Mouse (Mus musculus): ENCODE measurements around the gene Gm21411. TPM values are rescaled to one million over a fixed set of nuclear protein-coding genes. Genes with fewer than 3 reads are reported as not detected.
"Not testable (repeated sequence)": the region's sequence is repeated elsewhere in the genome, so short reads cannot be mapped to it uniquely, and the experiment has no call there.

The Gm21411 gene
- polyA plus RNA-seq (2015; fragmentation: Nextera tagmentation; extraction: Ambion mirVana): not detected in 2 replicates

DNA sequence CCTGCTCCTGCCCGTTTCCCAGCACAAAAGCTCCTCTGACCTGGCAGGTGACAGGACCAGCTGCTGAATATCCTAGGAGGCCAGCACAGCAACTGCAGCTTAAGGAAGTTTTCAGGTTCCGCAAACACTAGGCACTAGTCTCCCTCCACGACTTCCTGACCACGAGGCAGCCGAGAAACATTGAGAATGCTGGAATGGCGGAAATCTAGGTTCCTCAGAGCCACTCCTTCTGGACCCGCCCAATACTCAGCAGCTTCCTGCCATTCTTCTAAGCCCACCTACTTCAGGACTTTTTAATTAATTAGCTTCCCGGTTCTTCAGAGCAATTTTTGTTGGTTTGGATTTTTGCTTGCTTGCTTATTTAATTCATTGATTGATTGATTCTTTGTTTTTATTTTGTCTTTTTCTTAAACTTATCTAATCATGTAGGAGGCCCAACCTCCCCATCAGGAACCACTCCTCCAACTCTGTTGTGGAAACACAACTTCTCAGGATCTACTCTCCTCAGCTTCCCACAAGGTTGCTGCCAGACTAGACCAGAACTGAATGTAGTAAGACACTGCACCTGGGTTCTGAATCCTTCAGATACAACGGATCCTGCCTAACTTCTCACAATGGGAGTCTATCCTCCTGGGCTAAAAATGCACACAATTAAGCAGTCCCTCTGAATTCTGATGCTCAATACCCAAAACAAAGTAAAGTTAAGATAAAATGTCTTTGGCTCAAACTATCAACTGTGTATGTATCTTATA, at the start of gene Gm21411:
TSS of gene Gm21411 (minus strand) at position 205 of the 752 bp plus-strand sequence.
- WGBS: 65% methylated on average over 9 of the region's 9 CpGs
- not testable (repeated sequence) for H3K4me1 ChIP-seq (replicated peaks; ENCODE audit: control insufficient read depth, insufficient read depth, low read length); H3K9me3 ChIP-seq (ENCODE audit: control insufficient read depth, low read length); ATAC-seq (ENCODE audit: low read depth); H3K27ac ChIP-seq (ENCODE audit: low read length); H3K27me3 ChIP-seq (ENCODE audit: control insufficient read depth, insufficient read depth, low read depth, low read length); H3K36me3 ChIP-seq (ENCODE audit: control insufficient read depth, insufficient read depth, low read length); H3K4me3 ChIP-seq (ENCODE audit: low read length); H3K9ac ChIP-seq (ENCODE audit: low read length); H3K4me2 ChIP-seq (ENCODE audit: low read depth, low read length)

DNA sequence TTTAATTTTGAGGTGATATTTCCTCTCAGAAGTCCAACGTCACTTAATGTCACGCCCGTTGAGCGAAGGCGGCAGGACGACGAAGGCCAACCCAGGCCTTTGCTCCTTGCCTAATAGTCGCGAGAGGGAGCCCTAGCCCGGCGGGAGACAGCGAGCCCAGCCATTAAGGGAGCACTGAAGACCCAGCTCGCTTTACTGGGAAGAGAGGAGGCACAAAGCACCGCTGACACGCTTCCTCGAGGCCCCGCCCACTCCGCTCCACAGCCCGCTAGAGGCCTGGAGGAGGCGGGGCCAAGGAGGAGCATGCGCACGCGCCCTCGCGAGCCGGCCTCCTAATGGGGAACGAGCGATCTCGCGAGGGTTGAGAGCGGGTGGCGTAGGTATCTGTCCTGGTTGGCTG, 32.3 kb upstream of the Gm21411 start:
- H3K9me3 ChIP-seq (ENCODE audit: control insufficient read depth, low read length); ATAC-seq (ENCODE audit: low read depth); H3K27ac ChIP-seq (ENCODE audit: low read length); H3K27me3 ChIP-seq (ENCODE audit: control insufficient read depth, insufficient read depth, low read depth, low read length); H3K4me1 ChIP-seq (replicated peaks; ENCODE audit: control insufficient read depth, insufficient read depth, low read length); H3K9ac ChIP-seq (ENCODE audit: low read length); H3K4me2 ChIP-seq (ENCODE audit: low read depth, low read length); H3K36me3 ChIP-seq (ENCODE audit: control insufficient read depth, insufficient read depth, low read length); H3K4me3 ChIP-seq (ENCODE audit: low read length): not testable (repeated sequence)
- 53% methylated on average over 32 of the region's 32 CpGs for WGBS

DNA sequence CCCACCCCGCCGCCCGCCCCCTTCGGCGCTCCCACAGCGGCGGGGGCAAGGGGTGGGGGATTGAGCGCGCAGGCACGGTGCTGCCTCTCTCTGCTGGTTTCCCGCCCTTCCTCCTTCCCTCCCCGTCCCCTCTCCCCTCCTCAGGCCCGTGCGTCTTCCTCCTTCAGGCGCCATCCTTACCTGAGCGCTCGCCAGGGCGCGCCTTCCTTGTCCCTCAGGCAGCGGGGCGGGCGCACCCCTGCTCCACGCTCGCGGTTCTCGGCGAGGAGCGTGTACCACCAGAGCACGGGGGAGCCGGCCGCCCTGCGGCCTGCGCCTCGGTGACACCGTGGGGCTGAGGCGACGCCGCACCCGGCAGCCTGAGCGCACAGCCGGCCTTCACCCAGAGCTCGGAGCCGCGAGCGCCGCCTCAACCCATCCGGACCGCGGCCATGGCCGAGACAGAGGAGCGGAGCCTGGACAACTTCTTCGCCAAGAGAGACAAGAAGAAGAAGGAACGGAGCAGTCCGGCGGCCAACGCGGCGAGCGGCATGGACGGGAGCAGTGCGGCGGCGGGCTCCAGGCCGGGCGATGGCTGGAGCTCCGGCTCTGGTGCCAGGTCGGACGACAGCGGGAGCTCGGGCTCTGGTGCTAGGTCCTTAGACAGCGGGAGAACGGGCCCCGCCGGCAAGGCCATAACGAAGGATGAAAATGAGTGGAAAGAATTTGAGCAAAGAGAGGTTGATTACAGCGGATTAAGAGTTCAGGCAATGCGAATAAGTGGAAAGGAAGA, 23.1 kb upstream of the Gm21411 start:
- ATAC-seq (ENCODE audit: low read depth): no peak
- Histone ChIP-seq H3K36me3 (ENCODE audit: control insufficient read depth, insufficient read depth, low read length) (no peaks in the 10 kb centered on the region), H3K4me2 (ENCODE audit: low read depth, low read length) (no peak overlapping the region), H3K27ac (ENCODE audit: low read length) (no peak overlapping the region), H3K4me1 (replicated peaks; ENCODE audit: control insufficient read depth, insufficient read depth, low read length) (no peaks in the 10 kb centered on the region), H3K9ac (ENCODE audit: low read length) (no peak overlapping the region), H3K27me3 (ENCODE audit: control insufficient read depth, insufficient read depth, low read depth, low read length) (no peaks in the 10 kb centered on the region), H3K4me3 (ENCODE audit: low read length) (no peak overlapping the region), H3K9me3 (ENCODE audit: control insufficient read depth, low read length) (peaks cover 18% of the 10 kb centered on the region)
- 9% methylated on average over 68 of the region's 77 CpGs for WGBS

DNA sequence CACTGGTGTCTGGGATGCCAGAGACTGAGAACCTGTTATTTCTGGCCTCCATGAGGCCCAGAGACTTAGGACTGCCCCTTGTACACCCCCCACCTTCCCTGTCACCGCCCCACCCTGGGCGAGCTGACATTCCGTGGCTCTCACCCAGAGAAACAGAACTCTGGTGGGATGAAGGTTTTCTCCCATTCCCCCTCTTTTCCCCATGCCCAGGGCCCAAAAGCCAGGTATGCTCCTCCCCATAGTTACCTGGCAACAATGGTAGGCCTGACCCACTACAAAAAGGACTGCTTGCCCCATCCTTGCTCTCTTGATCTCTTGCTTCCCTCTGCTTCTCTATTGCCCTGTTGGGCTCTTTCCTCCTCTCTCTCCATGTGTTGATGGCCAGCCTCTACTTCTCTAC, 5.8 kb upstream of the Gm21411 start:
- 76% methylated on average over 3 of the region's 3 CpGs for WGBS
- no peaks in the 10 kb centered on the region for H3K27me3 ChIP-seq (ENCODE audit: control insufficient read depth, insufficient read depth, low read depth, low read length)
- H3K36me3 ChIP-seq (ENCODE audit: control insufficient read depth, insufficient read depth, low read length): no peaks in the 10 kb centered on the region
- no peak overlapping the region for H3K4me2 ChIP-seq (ENCODE audit: low read depth, low read length)
- no peaks in the 10 kb centered on the region for H3K4me1 ChIP-seq (replicated peaks; ENCODE audit: control insufficient read depth, insufficient read depth, low read length)
- peaks cover 8% of the 10 kb centered on the region for H3K9me3 ChIP-seq (ENCODE audit: control insufficient read depth, low read length)
- no peak overlapping the region for H3K9ac ChIP-seq (ENCODE audit: low read length)
- H3K27ac ChIP-seq (ENCODE audit: low read length): no peak overlapping the region
- H3K4me3 ChIP-seq (ENCODE audit: low read length): no peak overlapping the region
- no peak for ATAC-seq (ENCODE audit: low read depth)

DNA sequence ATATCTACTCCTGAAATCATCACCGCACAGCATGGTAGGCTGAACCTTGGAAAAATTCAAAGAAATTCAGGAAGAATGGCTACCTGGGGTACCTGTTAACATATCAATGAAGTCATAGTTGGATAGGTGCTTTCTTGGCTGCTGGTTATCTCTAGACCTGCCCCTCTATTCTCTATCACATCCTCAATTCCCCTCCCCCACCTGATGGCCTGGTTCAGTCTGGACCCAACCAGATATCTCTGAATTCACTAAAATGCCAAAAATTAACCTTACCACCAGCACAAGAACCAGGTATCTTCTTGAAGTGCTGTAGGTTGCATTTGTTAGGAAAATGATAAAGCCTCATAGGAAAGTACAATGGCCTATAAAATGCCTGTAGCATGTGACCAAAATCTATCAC, 1.3 kb downstream of the Gm21411 start:
- 93% methylated on average over 1 of the region's 1 CpGs for WGBS
- not testable (repeated sequence) for H3K36me3 ChIP-seq (ENCODE audit: control insufficient read depth, insufficient read depth, low read length); H3K9ac ChIP-seq (ENCODE audit: low read length); ATAC-seq (ENCODE audit: low read depth); H3K27me3 ChIP-seq (ENCODE audit: control insufficient read depth, insufficient read depth, low read depth, low read length); H3K4me1 ChIP-seq (replicated peaks; ENCODE audit: control insufficient read depth, insufficient read depth, low read length); H3K4me3 ChIP-seq (ENCODE audit: low read length); H3K4me2 ChIP-seq (ENCODE audit: low read depth, low read length); H3K9me3 ChIP-seq (ENCODE audit: control insufficient read depth, low read length); H3K27ac ChIP-seq (ENCODE audit: low read length)

DNA sequence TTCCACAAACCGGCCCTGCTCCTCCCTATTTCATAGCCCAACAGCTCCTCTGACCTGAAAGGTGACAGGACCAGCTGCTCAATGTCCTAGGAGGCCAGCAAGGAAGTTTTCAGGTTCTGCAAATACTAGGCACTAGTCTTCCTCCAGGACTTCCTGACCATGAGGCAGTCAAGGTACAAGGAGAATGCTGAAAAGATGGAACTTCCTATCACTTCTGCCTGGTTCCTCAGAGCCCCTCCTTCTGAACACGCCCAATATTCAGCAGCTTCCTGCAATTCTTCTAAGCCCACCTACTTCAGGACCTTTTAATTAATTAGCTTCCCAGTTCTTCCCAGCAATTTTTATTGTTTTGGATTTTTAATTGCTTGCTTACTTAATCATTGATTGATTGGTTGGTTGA, 4.6 kb downstream of the Gm21411 start:
- H3K27me3 ChIP-seq (ENCODE audit: control insufficient read depth, insufficient read depth, low read depth, low read length); ATAC-seq (ENCODE audit: low read depth); H3K4me1 ChIP-seq (replicated peaks; ENCODE audit: control insufficient read depth, insufficient read depth, low read length); H3K36me3 ChIP-seq (ENCODE audit: control insufficient read depth, insufficient read depth, low read length); H3K9me3 ChIP-seq (ENCODE audit: control insufficient read depth, low read length); H3K27ac ChIP-seq (ENCODE audit: low read length); H3K9ac ChIP-seq (ENCODE audit: low read length); H3K4me3 ChIP-seq (ENCODE audit: low read length); H3K4me2 ChIP-seq (ENCODE audit: low read depth, low read length): not testable (repeated sequence)
- WGBS: 69% methylated on average over 2 of the region's 2 CpGs

DNA sequence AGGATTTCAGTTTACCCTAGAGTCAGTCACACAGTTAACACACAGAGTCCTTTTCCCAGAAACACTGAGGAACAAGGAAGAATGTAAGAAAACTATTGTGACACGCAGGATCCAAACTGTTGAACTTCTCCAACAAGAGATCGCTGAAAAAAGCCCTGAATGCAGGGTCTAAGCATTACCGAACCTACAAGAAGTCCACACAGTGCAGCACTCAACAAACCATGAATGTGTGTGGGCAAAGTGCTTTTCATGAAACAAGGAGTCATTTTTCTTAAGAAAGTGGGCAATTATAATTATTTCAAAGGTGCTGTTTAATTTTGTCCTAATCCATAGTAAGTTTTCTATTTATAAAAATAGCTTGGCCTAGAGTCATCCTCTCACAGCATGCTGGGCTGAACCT, 6.3 kb downstream of the Gm21411 start:
- 57% methylated on average over 3 of the region's 3 CpGs for WGBS

More for the DNA sequence above, 6.3 kb downstream of the Gm21411 start:
- ATAC-seq (ENCODE audit: low read depth); H3K9ac ChIP-seq (ENCODE audit: low read length); H3K27me3 ChIP-seq (ENCODE audit: control insufficient read depth, insufficient read depth, low read depth, low read length); H3K36me3 ChIP-seq (ENCODE audit: control insufficient read depth, insufficient read depth, low read length); H3K9me3 ChIP-seq (ENCODE audit: control insufficient read depth, low read length); H3K27ac ChIP-seq (ENCODE audit: low read length); H3K4me3 ChIP-seq (ENCODE audit: low read length); H3K4me1 ChIP-seq (replicated peaks; ENCODE audit: control insufficient read depth, insufficient read depth, low read length); H3K4me2 ChIP-seq (ENCODE audit: low read depth, low read length): not testable (repeated sequence)

Other genes starting within 250 kb of the Gm21411 start
- not detected in 2 replicates for gene Zfp989, start 62.4 kb upstream of the Gm21411 start, polyA plus RNA-seq (2015; fragmentation: Nextera tagmentation; extraction: Ambion mirVana)
- not detected in 2 replicates for gene Rex2, start 112.3 kb upstream of the Gm21411 start, polyA plus RNA-seq (2015; fragmentation: Nextera tagmentation; extraction: Ambion mirVana)
- gene Zfp991, start 222.4 kb upstream of the Gm21411 start, polyA plus RNA-seq (2015; fragmentation: Nextera tagmentation; extraction: Ambion mirVana): 2.9 and 3.8 TPM in 2 replicates

Data from lung, embryonic 16.5 days (tissue).